Mouse (Mus musculus): Measurements from ENCODE around the gene Nom1. TPM values are rescaled to one million over a fixed set of nuclear protein-coding genes. Genes with fewer than 3 reads are reported as not detected.
A peak's percentile ranks its signal among the peaks of the same experiment; 100 is the strongest.
"Not testable (repeated sequence)": the region's sequence is repeated elsewhere in the genome, so short reads cannot be mapped to it uniquely, and the experiment has no call there.

Nom1 gene
- polyA plus RNA-seq, 1 experiment: 12.2 TPM

DNA sequence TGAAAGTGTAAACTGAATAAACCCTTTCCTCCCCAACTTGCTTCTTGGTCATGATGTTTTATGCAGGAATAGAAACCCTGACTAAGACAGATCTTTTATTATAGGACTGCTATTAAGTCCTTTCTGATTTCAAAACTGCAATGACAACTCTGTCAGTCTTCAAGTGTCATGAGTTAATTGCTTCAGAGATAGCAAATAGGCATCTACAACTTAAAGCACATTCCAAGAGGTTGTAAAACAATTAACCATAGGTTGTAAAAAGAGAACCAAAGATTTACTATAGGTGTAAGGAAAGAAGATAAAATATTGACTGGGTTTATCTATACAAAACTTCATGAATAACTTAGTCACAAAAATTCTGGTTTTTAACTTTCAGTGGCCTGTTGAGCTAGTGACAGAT, 23.6 kb upstream of the Nom1 start:
- no peaks in the 10 kb centered on the region for H3K27me3 ChIP-seq (ENCODE audit: control insufficient read depth, insufficient read depth, low read length, poor library complexity, severe bottlenecking)
- H3K4me1 ChIP-seq (ENCODE audit: control insufficient read depth, insufficient read depth, low read length): no peaks in the 10 kb centered on the region
- no peak overlapping the region for H3K27ac ChIP-seq (ENCODE audit: insufficient read depth, low read length)
- TF ChIP-seq POLR2A (IDR thresholded peaks at IDR 0.05; ENCODE audit: insufficient read depth, low read length): no peak
- TF ChIP-seq CTCF (IDR thresholded peaks at IDR 0.05; ENCODE audit: low read depth, low read length): no peak
- no peak for TF ChIP-seq EP300 (IDR thresholded peaks at IDR 0.05; ENCODE audit: insufficient read depth, low read depth, low read length)
- H3K4me3 ChIP-seq (ENCODE audit: low read depth, low read length): no peak overlapping the region
- H3K36me3 ChIP-seq (ENCODE audit: control insufficient read depth, insufficient read depth, low read length, poor library complexity, severe bottlenecking): no peaks in the 10 kb centered on the region
- H3K9me3 ChIP-seq (replicated peaks; ENCODE audit: control insufficient read depth, insufficient read depth, low read length, poor library complexity, severe bottlenecking): 0 out of 2 replicates have a peak, but pooled peaks cover 5% of the 10 kb centered on the region
- H3K9ac ChIP-seq (ENCODE audit: low read depth, poor library complexity, severe bottlenecking): no peak overlapping the region

DNA sequence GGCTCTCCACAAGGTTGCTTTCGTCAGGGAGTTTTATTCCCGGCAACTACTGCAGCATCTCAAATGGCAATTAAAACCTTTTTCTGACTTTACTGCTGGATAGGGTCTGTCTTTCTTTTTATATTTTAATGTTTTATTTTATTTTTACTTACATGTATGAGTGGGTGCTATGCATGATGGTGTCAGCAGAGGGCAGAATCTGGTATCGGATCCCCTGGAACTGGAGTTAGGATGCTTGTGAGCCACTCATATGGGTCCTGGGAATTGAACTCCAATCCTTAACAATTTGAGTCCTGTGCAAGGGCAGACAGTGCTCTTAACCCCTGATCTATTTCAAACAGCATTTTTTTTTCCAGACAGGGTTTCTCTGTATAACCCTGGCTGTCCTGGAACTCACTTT, 21.4 kb upstream of the Nom1 start:
- Histone ChIP-seq H3K9ac (ENCODE audit: low read depth, poor library complexity, severe bottlenecking) (no peak overlapping the region), H3K36me3 (ENCODE audit: control insufficient read depth, insufficient read depth, low read length, poor library complexity, severe bottlenecking) (no peaks in the 10 kb centered on the region)
- TF ChIP-seq EP300 (IDR thresholded peaks at IDR 0.05; ENCODE audit: insufficient read depth, low read depth, low read length): no peak
- TF ChIP-seq POLR2A (IDR thresholded peaks at IDR 0.05; ENCODE audit: insufficient read depth, low read length): no peak
- no peak for TF ChIP-seq CTCF (IDR thresholded peaks at IDR 0.05; ENCODE audit: low read depth, low read length)

DNA sequence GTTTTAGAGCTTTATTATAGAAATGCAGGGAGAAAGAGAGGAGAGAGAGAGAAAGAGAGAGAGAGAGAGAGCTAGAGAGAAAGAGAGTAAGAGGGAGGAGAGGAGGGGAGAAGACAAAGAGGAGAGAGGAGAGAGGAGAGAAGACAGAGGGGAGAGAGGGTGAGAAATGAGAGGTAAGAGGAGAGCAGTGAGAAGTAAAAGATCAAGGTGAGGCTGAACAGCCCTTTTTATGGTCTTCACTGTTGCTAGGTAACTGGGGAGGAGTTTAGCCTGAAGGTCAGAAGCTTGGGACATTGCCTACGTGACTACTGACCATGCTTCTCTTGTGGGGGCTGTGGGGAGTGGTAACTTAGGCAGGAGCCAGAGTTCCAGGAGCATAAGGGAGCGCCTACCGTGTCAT, 11.1 kb upstream of the Nom1 start:
- H3K4me1 ChIP-seq (ENCODE audit: control insufficient read depth, insufficient read depth, low read length); H3K9ac ChIP-seq (ENCODE audit: low read depth, poor library complexity, severe bottlenecking); H3K27ac ChIP-seq (ENCODE audit: insufficient read depth, low read length); H3K27me3 ChIP-seq (ENCODE audit: control insufficient read depth, insufficient read depth, low read length, poor library complexity, severe bottlenecking); H3K36me3 ChIP-seq (ENCODE audit: control insufficient read depth, insufficient read depth, low read length, poor library complexity, severe bottlenecking); H3K9me3 ChIP-seq (replicated peaks; ENCODE audit: control insufficient read depth, insufficient read depth, low read length, poor library complexity, severe bottlenecking); H3K4me3 ChIP-seq (ENCODE audit: low read depth, low read length): not testable (repeated sequence)

More for the DNA sequence above, 21.4 kb upstream of the Nom1 start:
- H3K27ac ChIP-seq (ENCODE audit: insufficient read depth, low read length): no peak overlapping the region
- H3K9me3 ChIP-seq (replicated peaks; ENCODE audit: control insufficient read depth, insufficient read depth, low read length, poor library complexity, severe bottlenecking): 0 out of 2 replicates have a peak, but pooled peaks cover 5% of the 10 kb centered on the region
- no peaks in the 10 kb centered on the region for H3K4me1 ChIP-seq (ENCODE audit: control insufficient read depth, insufficient read depth, low read length)
- no peaks in the 10 kb centered on the region for H3K27me3 ChIP-seq (ENCODE audit: control insufficient read depth, insufficient read depth, low read length, poor library complexity, severe bottlenecking)
- H3K4me3 ChIP-seq (ENCODE audit: low read depth, low read length): no peak overlapping the region

DNA sequence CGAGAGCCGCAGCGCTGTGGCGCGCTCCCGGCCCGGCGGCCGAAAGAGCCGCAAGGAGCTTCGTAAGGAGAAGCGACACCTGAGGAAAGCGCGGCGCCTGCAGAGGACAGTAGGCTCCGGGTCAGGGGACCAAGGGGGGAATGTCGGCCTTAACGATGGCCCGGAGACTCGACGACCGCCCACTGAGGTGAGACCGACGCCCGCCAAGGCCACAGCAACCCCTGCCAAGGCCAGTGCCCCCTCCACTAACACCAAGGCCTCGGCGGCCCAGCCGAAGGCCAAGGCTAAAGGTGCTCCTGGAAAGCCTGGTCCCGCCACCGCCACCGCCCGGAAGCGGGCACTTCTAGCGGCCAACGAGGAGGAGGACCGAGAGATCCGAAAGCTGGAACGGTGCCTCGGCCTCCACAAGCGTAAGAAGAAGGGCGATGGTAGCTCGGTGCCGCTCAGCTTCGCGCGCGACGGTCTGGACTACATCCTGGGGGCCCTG, 451 bp downstream of the Nom1 start:
- H3K27ac ChIP-seq (ENCODE audit: insufficient read depth, low read length): no peak overlapping the region
- H3K9me3 ChIP-seq (replicated peaks; ENCODE audit: control insufficient read depth, insufficient read depth, low read length, poor library complexity, severe bottlenecking): no peaks in the 10 kb centered on the region
- peak overlapping the region; percentile 73 for H3K4me3 ChIP-seq (ENCODE audit: low read depth, low read length)
- H3K4me1 ChIP-seq (ENCODE audit: control insufficient read depth, insufficient read depth, low read length): peaks cover 3% of the 10 kb centered on the region
- no peak for TF ChIP-seq EP300 (IDR thresholded peaks at IDR 0.05; ENCODE audit: insufficient read depth, low read depth, low read length)
- no peak for TF ChIP-seq CTCF (IDR thresholded peaks at IDR 0.05; ENCODE audit: low read depth, low read length)
- no peak for TF ChIP-seq POLR2A (IDR thresholded peaks at IDR 0.05; ENCODE audit: insufficient read depth, low read length)
- no peaks in the 10 kb centered on the region for H3K27me3 ChIP-seq (ENCODE audit: control insufficient read depth, insufficient read depth, low read length, poor library complexity, severe bottlenecking)
- H3K36me3 ChIP-seq (ENCODE audit: control insufficient read depth, insufficient read depth, low read length, poor library complexity, severe bottlenecking): peaks cover 30% of the 10 kb centered on the region
- H3K9ac ChIP-seq (ENCODE audit: low read depth, poor library complexity, severe bottlenecking): peak overlapping the region; percentile 78

GRCm38 (mm10) chr5:29435491-29435890, 1.0 kb downstream of the Nom1 start:
- Histone ChIP-seq H3K4me3 (ENCODE audit: low read depth, low read length) (peak overlapping the region; percentile 73), H3K4me1 (ENCODE audit: control insufficient read depth, insufficient read depth, low read length) (peaks cover 3% of the 10 kb centered on the region), H3K9ac (ENCODE audit: low read depth, poor library complexity, severe bottlenecking) (peak overlapping the region; percentile 78), H3K27me3 (ENCODE audit: control insufficient read depth, insufficient read depth, low read length, poor library complexity, severe bottlenecking) (no peaks in the 10 kb centered on the region), H3K27ac (ENCODE audit: insufficient read depth, low read length) (no peak overlapping the region), H3K9me3 (replicated peaks; ENCODE audit: control insufficient read depth, insufficient read depth, low read length, poor library complexity, severe bottlenecking) (no peaks in the 10 kb centered on the region), H3K36me3 (ENCODE audit: control insufficient read depth, insufficient read depth, low read length, poor library complexity, severe bottlenecking) (peaks cover 35% of the 10 kb centered on the region)
- TF ChIP-seq EP300 (IDR thresholded peaks at IDR 0.05; ENCODE audit: insufficient read depth, low read depth, low read length) (no peak), POLR2A (IDR thresholded peaks at IDR 0.05; ENCODE audit: insufficient read depth, low read length) (no peak), CTCF (IDR thresholded peaks at IDR 0.05; ENCODE audit: low read depth, low read length) (no peak)

GRCm38 (mm10) chr5:29436728-29437127, 2.3 kb downstream of the Nom1 start:
- H3K4me1 ChIP-seq (ENCODE audit: control insufficient read depth, insufficient read depth, low read length); H3K9ac ChIP-seq (ENCODE audit: low read depth, poor library complexity, severe bottlenecking); H3K4me3 ChIP-seq (ENCODE audit: low read depth, low read length); H3K9me3 ChIP-seq (replicated peaks; ENCODE audit: control insufficient read depth, insufficient read depth, low read length, poor library complexity, severe bottlenecking); H3K27ac ChIP-seq (ENCODE audit: insufficient read depth, low read length); H3K27me3 ChIP-seq (ENCODE audit: control insufficient read depth, insufficient read depth, low read length, poor library complexity, severe bottlenecking): not testable (repeated sequence)
- H3K36me3 ChIP-seq (ENCODE audit: control insufficient read depth, insufficient read depth, low read length, poor library complexity, severe bottlenecking): peaks cover 46% of the 10 kb centered on the region

Data from ES-Bruce4 (cell line).